Mouse (Mus musculus) embryonic facial prominence, embryonic 14.5 days (tissue): ENCODE data around the gene Gm49391. TPM values are rescaled to one million over a fixed set of nuclear protein-coding genes. Genes with fewer than 3 reads are reported as not detected.
A peak's percentile ranks its signal among the peaks of the same experiment; 100 is the strongest.
"Not testable (repeated sequence)": the region's sequence is repeated elsewhere in the genome, so short reads cannot be mapped to it uniquely, and the experiment has no call there.

ENCODE experiments used
- ATAC-seq: fragments of 200-750 bp; cut with Nextera tagmentation; 2 replicates; pipeline ENCODE4 v1.8.0; 2017; ENCODE audit warnings: low read depth, moderate number of reproducible peaks, moderate TSS enrichment
- DNase-seq: peaks from one replicate; pipeline ENCODE4 v3.0.0-alpha.2; 2015; ENCODE audit warnings: low spot score
- H3K27ac ChIP-seq: fragments of 300-500 bp; sonication (generic); replicated peaks from 2 replicates; pipeline ENCODE4 v1.5.1; 2014; ENCODE audit warnings: low read depth, mild to moderate bottlenecking, low read length, moderate library complexity
- H3K27me3 ChIP-seq: fragments of 300-500 bp; sonication (generic); replicated peaks from 2 replicates; pipeline ENCODE4 v1.6.1; 2014; ENCODE audit warnings: low read length; ENCODE audit not compliant: control insufficient read depth, insufficient read depth
- H3K36me3 ChIP-seq: fragments of 300-500 bp; sonication (generic); 2 replicates; pipeline ENCODE4 v1.6.1; 2014; ENCODE audit warnings: low read length, mixed read lengths; ENCODE audit not compliant: control insufficient read depth, insufficient read depth
- H3K4me1 ChIP-seq: fragments of 300-500 bp; sonication (generic); 2 replicates; pipeline ENCODE4 v1.6.1; 2014; ENCODE audit warnings: antibody characterized with exemption, low read length; ENCODE audit not compliant: control insufficient read depth, insufficient read depth
- H3K4me2 ChIP-seq: fragments of 300-500 bp; sonication (generic); 2 replicates; pipeline ENCODE4 v1.6.1; 2014; ENCODE audit warnings: low read depth, mild to moderate bottlenecking, low read length, moderate library complexity, mixed read lengths
- H3K4me3 ChIP-seq: fragments of 300-500 bp; sonication (generic); 2 replicates; pipeline ENCODE4 v1.5.1; 2014; ENCODE audit warnings: low read depth, mild to moderate bottlenecking, low read length
- H3K9ac ChIP-seq: fragments of 300-500 bp; sonication (generic); 2 replicates; pipeline ENCODE4 v1.6.1; 2014; ENCODE audit warnings: low read depth, mild to moderate bottlenecking, low read length, moderate library complexity, mixed read lengths
- H3K9me3 ChIP-seq: fragments of 300-500 bp; sonication (generic); 2 replicates; pipeline ENCODE4 v1.6.1; 2016; ENCODE audit warnings: low read length; ENCODE audit not compliant: control insufficient read depth
- WGBS: fragments of 180-500 bp; shearing (Covaris S2); extraction: QIAGEN DNeasy Blood & Tissue Kit; methylation state at CpG from one replicate; pipeline ENCODE4 v1.1.7; 2014; 5-methylcytosine and 5-hydroxymethylcytosine counted together
- polyA plus RNA-seq: library from polyadenylated mRNA; unstranded; fragments of >200 nt; fragmentation: Nextera tagmentation; extraction: Ambion mirVana; gene quantifications from 2 replicates; pipeline ENCODE4 v1.2.1, GENCODE M21; 2014

Gene Gm49391
- polyA plus RNA-seq = 2.5 and 3.1 TPM in 2 replicates

- Histone ChIP-seq H3K27me3 (no peaks in the 10 kb centered on the region), H3K4me1 (no peaks in the 10 kb centered on the region), H3K4me3 (no peak within 1 kb of the TSS), H3K4me2 (no peak within 1 kb of the TSS), H3K27ac (no peak within 1 kb of the TSS), H3K9me3 (no peaks in the 10 kb centered on the region), H3K36me3 (no peaks in the 10 kb centered on the region), H3K9ac (no peak within 1 kb of the TSS)
- DNase-seq (peak; percentile 33), ATAC-seq (no peak)
- 58% methylated on average over 5 of the region's 5 CpGs for WGBS
Measured at GRCm38 (mm10) chr13:60936500-60936901, at the start of gene Gm49391, which contains the start of gene Ctla2a. Gene Gm49391, minus strand, starts transcription at chr13:60936571. Gene Ctla2a, minus strand, starts transcription at chr13:60936625.

DNA sequence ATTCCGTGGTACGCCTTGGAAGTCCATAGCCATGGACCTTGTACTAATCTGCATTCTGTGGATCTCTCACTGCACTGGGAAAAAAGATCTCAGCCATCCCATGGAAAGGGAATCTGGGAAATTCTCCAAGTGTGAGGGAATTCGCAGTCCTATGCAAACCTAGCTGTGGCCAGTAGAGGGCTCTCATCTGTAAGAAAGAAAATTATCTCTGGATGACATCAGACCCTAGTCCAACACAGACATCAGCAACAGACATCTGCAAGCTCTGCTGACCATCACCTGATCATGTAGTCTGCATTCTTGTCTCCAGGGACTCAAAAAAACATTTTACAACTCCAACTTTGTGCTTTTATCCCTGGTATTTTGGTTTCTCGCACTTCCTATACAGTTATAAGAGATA lies 35.9 kb upstream of the Gm49391 start:
- not testable (repeated sequence) for H3K9me3 ChIP-seq, H3K9ac ChIP-seq, H3K4me2 ChIP-seq, H3K27ac ChIP-seq, ATAC-seq, DNase-seq, H3K36me3 ChIP-seq, H3K4me3 ChIP-seq, H3K27me3 ChIP-seq, H3K4me1 ChIP-seq
- WGBS = 63% methylated on average over 4 of the region's 4 CpGs

- not testable (repeated sequence) for H3K27ac ChIP-seq, H3K36me3 ChIP-seq, DNase-seq, H3K27me3 ChIP-seq, H3K4me1 ChIP-seq, H3K4me2 ChIP-seq, H3K9ac ChIP-seq, ATAC-seq, H3K4me3 ChIP-seq, H3K9me3 ChIP-seq
- 24% methylated on average over 4 of the region's 5 CpGs for WGBS
Measured at GRCm38 (mm10) chr13:60963985-60964384, 27.6 kb upstream of the Gm49391 start.

DNA sequence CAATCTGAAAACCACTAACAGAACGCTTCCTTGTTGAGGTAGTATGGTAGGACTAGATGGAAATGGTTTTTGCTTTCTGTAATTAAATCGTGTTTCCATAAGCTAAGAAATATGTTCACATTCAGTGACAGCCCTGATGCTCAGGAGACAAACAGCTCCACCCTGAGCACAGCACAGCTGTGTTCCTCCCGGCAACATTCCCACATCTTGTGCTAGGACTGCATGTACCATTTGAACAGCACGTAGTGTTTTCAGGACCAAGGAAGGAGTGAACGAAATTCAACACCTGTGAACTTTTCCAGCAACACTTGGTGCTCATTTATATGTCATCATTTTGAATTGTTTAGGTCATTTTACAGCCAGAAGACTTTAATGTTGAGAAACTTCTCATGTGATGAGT lies 25.3 kb upstream of the Gm49391 start:
- no peak for DNase-seq
- Histone ChIP-seq H3K9ac (no peak overlapping the region), H3K9me3 (peaks cover 6% of the 10 kb centered on the region; the same call in 1 of the 2 replicates), H3K27me3 (no peaks in the 10 kb centered on the region), H3K4me2 (no peak overlapping the region), H3K4me3 (no peak overlapping the region), H3K27ac (no peak overlapping the region), H3K36me3 (no peaks in the 10 kb centered on the region), H3K4me1 (no peaks in the 10 kb centered on the region)
- no peak for ATAC-seq
- 64% methylated on average over 5 of the region's 5 CpGs for whole genome bisulfite sequencing

GRCm38 (mm10) chr13:60941884-60942283 lies 5.5 kb upstream of the Gm49391 start, which contains the start of gene Tpbpa:
Gene Tpbpa, minus strand, starts transcription at chr13:60941984.
- DNase-seq, H3K4me3 ChIP-seq, H3K9ac ChIP-seq, ATAC-seq, H3K27ac ChIP-seq, H3K9me3 ChIP-seq, H3K36me3 ChIP-seq, H3K27me3 ChIP-seq, H3K4me2 ChIP-seq, H3K4me1 ChIP-seq: not testable (repeated sequence)
- 72% methylated on average over 3 of the region's 3 CpGs for WGBS

DNA sequence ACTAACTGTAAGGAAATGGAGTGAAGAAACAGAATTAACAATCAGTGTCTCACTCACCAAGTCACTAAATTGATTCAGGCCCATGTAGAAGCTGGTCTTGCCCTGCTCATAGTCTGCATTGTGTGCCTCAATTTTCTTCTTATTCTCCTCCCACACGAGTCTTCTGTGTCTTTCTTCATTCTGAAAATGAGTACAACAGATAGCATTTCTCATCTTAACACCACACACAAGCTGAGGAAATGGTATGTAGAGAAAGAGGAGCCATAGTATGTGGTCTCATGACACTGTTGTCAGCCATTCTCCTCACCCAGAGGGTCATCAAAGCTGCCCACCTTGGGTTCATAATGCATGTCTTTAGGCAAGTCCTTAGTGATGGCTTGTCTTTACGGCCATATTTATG lies 881 bp downstream of the Gm49391 start, which contains the start of gene Gm49393:
Gene Gm49393, minus strand, starts transcription at position 101 of the 400 bp plus-strand sequence.
- H3K9ac ChIP-seq, H3K4me3 ChIP-seq, H3K27ac ChIP-seq, H3K27me3 ChIP-seq, H3K9me3 ChIP-seq, H3K36me3 ChIP-seq, ATAC-seq, H3K4me1 ChIP-seq, DNase-seq, H3K4me2 ChIP-seq: not testable (repeated sequence)
- WGBS = 60% methylated on average over 2 of the region's 2 CpGs

DNA sequence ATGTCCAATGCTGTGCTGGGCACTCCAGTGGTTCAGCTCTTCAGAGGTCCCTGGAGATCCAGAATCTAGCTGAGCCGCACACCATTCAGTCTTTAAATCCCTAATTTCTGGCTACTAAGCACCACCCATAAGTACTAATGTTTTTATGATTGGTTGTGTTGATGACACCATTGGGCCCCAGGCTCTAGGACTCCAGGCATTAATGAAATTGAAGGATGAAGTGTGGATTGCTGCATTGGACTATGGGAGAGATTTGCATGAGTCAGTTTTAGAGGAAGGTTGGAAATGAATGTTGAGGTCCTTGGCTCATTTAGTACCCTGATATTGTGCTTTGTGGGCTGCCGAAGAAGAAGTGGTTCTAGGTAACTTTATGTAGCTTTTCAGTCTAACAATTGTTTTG lies 31.6 kb downstream of the Gm49391 start, which contains the start of gene Tpbpb:
Gene Tpbpb, minus strand, starts transcription at position 101 of the 400 bp plus-strand sequence.
- not testable (repeated sequence) for H3K27me3 ChIP-seq, ATAC-seq, H3K4me3 ChIP-seq, H3K9ac ChIP-seq, H3K27ac ChIP-seq, H3K9me3 ChIP-seq, DNase-seq, H3K36me3 ChIP-seq, H3K4me1 ChIP-seq, H3K4me2 ChIP-seq
- 84% methylated on average over 2 of the region's 2 CpGs for WGBS

- H3K4me3 ChIP-seq = no peak within 1 kb of the TSS
- H3K9me3 ChIP-seq = no peaks in the 10 kb centered on the region
- ATAC-seq (no peak), DNase-seq (peak; percentile 23)
- WGBS = 71% methylated on average over 3 of the region's 3 CpGs
- H3K27me3 ChIP-seq = no peaks in the 10 kb centered on the region
- H3K27ac ChIP-seq = no peak within 1 kb of the TSS
- H3K4me1 ChIP-seq = no peaks in the 10 kb centered on the region
- no peak within 1 kb of the TSS for H3K4me2 ChIP-seq
- no peak within 1 kb of the TSS for H3K9ac ChIP-seq
- H3K36me3 ChIP-seq = no peaks in the 10 kb centered on the region
Measured at GRCm38 (mm10) chr13:60897328-60897727, 39.0 kb downstream of the Gm49391 start, which contains the start of gene Ctla2b. Gene Ctla2b, minus strand, starts transcription at chr13:60897447.

GRCm38 (mm10) chr13:60896794-60897193 lies 39.6 kb downstream of the Gm49391 start, which contains the start of gene Gm49392:
Gene Gm49392, minus strand, starts transcription at chr13:60896894.
- H3K4me3 ChIP-seq, H3K4me1 ChIP-seq, ATAC-seq, H3K27me3 ChIP-seq, H3K27ac ChIP-seq, H3K9ac ChIP-seq, H3K9me3 ChIP-seq, H3K4me2 ChIP-seq, H3K36me3 ChIP-seq, DNase-seq: not testable (repeated sequence)
- 88% methylated on average over 7 of the region's 8 CpGs for WGBS
